Mouse (Mus musculus) mouse embryonic stem cell (cell line): ENCODE measurements around the gene Rad17.

ENCODE experiments used
- in situ Hi-C, 2 experiments: fragments of 300-500 bp; cut with MboI; formaldehyde crosslinking; loops; 1 replicate in 1 of 2; 3 replicates in 1 of 2; pipeline ENCODE4 v1.14.3; 2019 to 2020; ENCODE audit warnings: low sequenced_read_pairs in 2 of 2, low pct_unique_long_range_greater_than_20kb in 1 of 2, mixed read lengths in 1 of 2; ENCODE audit not compliant: unreplicated experiment in 1 of 2

Rad17 gene

DNA sequence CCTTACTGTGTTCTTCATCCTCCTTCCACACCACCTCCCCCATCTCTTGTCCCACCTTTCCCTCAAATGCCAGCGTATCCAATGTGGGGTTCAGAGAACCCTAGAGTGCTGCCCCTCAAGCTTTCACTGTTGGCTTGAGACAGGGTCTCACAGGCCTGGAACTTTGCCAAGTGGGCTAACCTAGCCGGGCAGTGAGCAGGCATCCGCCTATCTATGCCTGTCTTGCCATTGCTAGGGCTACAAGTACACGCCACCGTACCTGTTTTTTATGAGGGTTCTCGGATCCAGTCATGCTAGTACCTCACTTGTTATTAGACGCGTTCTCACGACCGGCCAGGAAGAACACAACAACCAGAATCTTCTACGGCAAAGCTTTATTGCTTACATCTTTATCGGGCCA lies 62.2 kb downstream of the Rad17 start:
- in situ Hi-C loops = no loop called here

- in situ Hi-C loops = no loop called here
Observed at GRCm38 (mm10) chr13:100582144-100582543, 68.7 kb downstream of the Rad17 start.

GRCm38 (mm10) chr13:100581701-100582100 lies 69.2 kb downstream of the Rad17 start:
- in situ Hi-C loops = no loop called here

GRCm38 (mm10) chr13:100579951-100580350 lies 70.9 kb downstream of the Rad17 start:
- in situ Hi-C loops = no loop called here

- in situ Hi-C loops = no loop called here
Observed at GRCm38 (mm10) chr13:100579220-100579619, 71.6 kb downstream of the Rad17 start.

DNA sequence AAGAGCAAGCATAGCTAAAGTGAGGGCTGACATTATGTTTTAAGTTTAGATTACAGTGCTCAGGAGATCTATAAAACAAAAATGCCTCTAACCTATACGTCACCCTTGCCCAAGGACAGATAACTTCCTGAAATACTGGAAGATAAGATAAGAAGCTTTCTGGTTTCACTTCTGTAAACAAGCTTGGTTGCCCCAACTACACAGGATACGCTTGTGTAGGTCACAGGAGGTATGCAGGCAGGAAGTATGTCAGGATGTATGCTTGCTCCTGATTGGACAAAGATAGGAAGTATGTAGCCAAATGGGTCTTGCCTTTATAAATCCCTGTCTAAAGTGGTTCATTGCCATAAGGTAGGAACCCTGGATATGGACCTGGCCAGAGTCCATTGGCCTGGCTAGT lies 74.9 kb downstream of the Rad17 start:
- in situ Hi-C loops = no loop called here

- in situ Hi-C loops = no loop called here
Observed at GRCm38 (mm10) chr13:100570713-100571112, 80.1 kb downstream of the Rad17 start.

GRCm38 (mm10) chr13:100568359-100568758 lies 82.5 kb downstream of the Rad17 start:
- in situ Hi-C loops = no loop called here
